In genomic region chr1:154796685-154797084, GRCm38 (mm10) we compare ENCODE assay signal across 8 mouse cellular contexts.
DNase-seq lines count a peak whose midpoint lies in the region; ATAC-seq and TF ChIP-seq lines count a peak whose summit lies in the region.

No protein-coding gene starts in this region.

- DNase-seq in hindbrain, embryonic 10.5 days (ENCODE audit: low spot score) = peak; percentile 41
- DNase-seq in A20 (ENCODE audit: low read depth, low spot score) = peak; percentile 62
- no peak for DNase-seq in Patski (ENCODE audit: low read depth, low spot score)
- DNase-seq in splenic B cell, adult 2 months (ENCODE audit: low read depth, low spot score) = peak; percentile 68
- no peak for DNase-seq in urinary bladder, adult 18-20 months (ENCODE audit: low spot score in 2 of 2)

- H3K9ac ChIP-seq in hindbrain, embryonic 16.5 days (ENCODE audit: low read depth, low read length) = no peak overlapping the region
- H3K9ac ChIP-seq in kidney, embryonic 15.5 days = no peak overlapping the region

- H3K4me1 ChIP-seq in hindbrain, embryonic 10.5 days (replicated peaks) = peaks cover 10% of the 10 kb centered on the region
- H3K4me1 ChIP-seq in hindbrain, embryonic 16.5 days (ENCODE audit: control insufficient read depth, insufficient read depth, low read depth, low read length) = no peaks in the 10 kb centered on the region
- H3K4me1 ChIP-seq in kidney, embryonic 15.5 days = 0 out of 2 replicates have a peak, but pooled peaks cover 5% of the 10 kb centered on the region

- H3K27me3 ChIP-seq in hindbrain, embryonic 10.5 days (ENCODE audit: insufficient read depth, poor library complexity, severe bottlenecking) = no peaks in the 10 kb centered on the region
- H3K27me3 ChIP-seq in hindbrain, embryonic 16.5 days (replicated peaks; ENCODE audit: control insufficient read depth, insufficient read depth, low read length) = no peaks in the 10 kb centered on the region
- no peaks in the 10 kb centered on the region for H3K27me3 ChIP-seq in Patski
- H3K27me3 ChIP-seq in kidney, embryonic 15.5 days = no peaks in the 10 kb centered on the region
- H3K27me3 ChIP-seq in splenic B cell, adult 2 months (ENCODE audit: control insufficient read depth, insufficient read depth, low read length, poor library complexity, severe bottlenecking) = no peaks in the 10 kb centered on the region

- no peak overlapping the region for H3K4me3 ChIP-seq in hindbrain, embryonic 10.5 days
- H3K4me3 ChIP-seq in hindbrain, embryonic 16.5 days (ENCODE audit: low read length) = no peak overlapping the region
- H3K4me3 ChIP-seq in kidney, embryonic 15.5 days (replicated peaks) = no peak overlapping the region

- ATAC-seq in hindbrain, embryonic 16.5 days = no peak
- no peak for ATAC-seq in Patski
- 0 out of 2 replicates have a peak, but pooled peaks have one; percentile 33 for ATAC-seq in kidney, embryonic 15.5 days (replicated peaks; ENCODE audit: low FRiP score)
- ATAC-seq in erythroblast, adult 5-6 weeks (replicated peaks; ENCODE audit: low FRiP score, poor library complexity, severe bottlenecking) = no peak

- 64% methylated on average over 2 of the region's 2 CpGs for WGBS in hindbrain, embryonic 10.5 days
- WGBS in hindbrain, embryonic 16.5 days = 61% methylated on average over 2 of the region's 2 CpGs
- WGBS in kidney, embryonic 15.5 days = 55% methylated on average over 2 of the region's 2 CpGs

- no peak overlapping the region for H3K4me2 ChIP-seq in hindbrain, embryonic 16.5 days (ENCODE audit: low read length)
- no peak overlapping the region for H3K4me2 ChIP-seq in kidney, embryonic 15.5 days

- no peaks in the 10 kb centered on the region for H3K9me3 ChIP-seq in hindbrain, embryonic 10.5 days
- H3K9me3 ChIP-seq in hindbrain, embryonic 16.5 days (ENCODE audit: control insufficient read depth, low read length) = no peaks in the 10 kb centered on the region
- H3K9me3 ChIP-seq in kidney, embryonic 15.5 days (replicated peaks) = no peaks in the 10 kb centered on the region

- no peaks in the 10 kb centered on the region for H3K36me3 ChIP-seq in hindbrain, embryonic 10.5 days
- H3K36me3 ChIP-seq in hindbrain, embryonic 16.5 days (ENCODE audit: control insufficient read depth, insufficient read depth, low read length) = no peaks in the 10 kb centered on the region
- no peaks in the 10 kb centered on the region for H3K36me3 ChIP-seq in kidney, embryonic 15.5 days
- H3K36me3 ChIP-seq in splenic B cell, adult 2 months (ENCODE audit: control insufficient read depth, insufficient read depth, low read length, poor library complexity, severe bottlenecking) = no peaks in the 10 kb centered on the region; the same call in 1 of the 2 replicates

- no peak overlapping the region for H3K27ac ChIP-seq in hindbrain, embryonic 10.5 days
- no peak overlapping the region for H3K27ac ChIP-seq in hindbrain, embryonic 16.5 days (ENCODE audit: low read depth, low read length)
- H3K27ac ChIP-seq in kidney, embryonic 15.5 days = no peak overlapping the region

- POLR2A ChIA-PET in Patski (lab: Charles Lee) = no interaction called here

- peak; percentile 53 for TF ChIP-seq CTCF in Patski (IDR thresholded peaks at IDR 0.05)

- CTCF ChIA-PET in Patski (lab: Charles Lee) = no interaction called here

- in situ Hi-C loops in Patski (cut with MboI; ENCODE audit: low pct_unique_long_range_greater_than_20kb) = loop anchor here (25.0 kb wide), 2 partner anchors 416 to 766 kb away; partner anchors contain the start of gene Acbd6

Comparison
In these comparisons a context has a peak if more than half of its experiments do, and no peak if none do; other contexts are left out.
1. DNase-seq: peak in hindbrain, embryonic 10.5 days (single experiment), A20 (single experiment) and splenic B cell, adult 2 months (single experiment); none in Patski (single experiment) and urinary bladder, adult 18-20 months (0 of 2).